In genomic region chr13:75943189-75944043, GRCm38 (mm10) we compare ENCODE assay signal across 8 mouse cellular contexts. TPM values are rescaled to one million over a fixed set of nuclear protein-coding genes. Genes with fewer than 3 reads are reported as not detected.
DNase-seq lines count a peak whose midpoint lies in the region; ATAC-seq lines count a peak whose summit lies in the region.

Gene Rhobtb3, minus strand, starts transcription at chr13:75943925.

- H3K27ac ChIP-seq in hindbrain, embryonic 16.5 days (ENCODE audit: low read depth, low read length): peak within 1 kb of the TSS; percentile 98

- H3K9ac ChIP-seq in hindbrain, embryonic 16.5 days (ENCODE audit: low read depth, low read length): peak within 1 kb of the TSS; percentile 95

- H3K9me3 ChIP-seq in hindbrain, embryonic 16.5 days (ENCODE audit: control insufficient read depth, low read length): no peaks in the 10 kb centered on the region

- peak; percentile 93 for ATAC-seq in hindbrain, embryonic 16.5 days

- DNase-seq in adrenal gland, adult 18-20 months (ENCODE audit: low spot score in 2 of 2): peak; percentile 67 to 69
- peak; percentile 52 to 83 for DNase-seq in cerebellum, postnatal 4 days (ENCODE audit: low spot score in 2 of 2)
- peak; percentile 61 to 68 for DNase-seq in gastrocnemius, adult 8-10 months (ENCODE audit: low spot score in 2 of 2)
- peak; percentile 47 for DNase-seq in left cerebral cortex, adult 11 months (ENCODE audit: low spot score)
- peak; percentile 56 for DNase-seq in lung, postnatal 36 days
- DNase-seq in right cerebral cortex, adult 18-20 months: peak; percentile 77
- peak; percentile 89 for DNase-seq in yolk sac, embryonic 10.5 days (ENCODE audit: low spot score)

- no peaks in the 10 kb centered on the region for H3K27me3 ChIP-seq in hindbrain, embryonic 16.5 days (replicated peaks; ENCODE audit: control insufficient read depth, insufficient read depth, low read length)

- H3K36me3 ChIP-seq in hindbrain, embryonic 16.5 days (ENCODE audit: control insufficient read depth, insufficient read depth, low read length): no peaks in the 10 kb centered on the region

- H3K4me2 ChIP-seq in hindbrain, embryonic 16.5 days (ENCODE audit: low read length): peak within 1 kb of the TSS; percentile 80

- H3K4me3 ChIP-seq in hindbrain, embryonic 16.5 days (ENCODE audit: low read length): peak within 1 kb of the TSS; percentile 89

- H3K4me1 ChIP-seq in hindbrain, embryonic 16.5 days (ENCODE audit: control insufficient read depth, insufficient read depth, low read depth, low read length): peaks cover 13% of the 10 kb centered on the region

- WGBS in hindbrain, embryonic 16.5 days: under 1% methylated on average over 92 of the region's 110 CpGs

RNA-seq across cellular contexts. Expression of gene Rhobtb3, which starts in this region (rescaled TPM):
- total RNA-seq in adrenal gland, adult 18-20 months (2021): 1 to 10 TPM; 3.2 to 6.0 TPM
- total RNA-seq in gastrocnemius, adult 8-10 months (2022): 10 to 100 TPM; 18.7 to 21.6 (median 20.0) TPM
- 14.9 and 18.8 TPM in 2 replicates for polyA plus RNA-seq in hindbrain, embryonic 16.5 days (2015; fragmentation: Nextera tagmentation; extraction: Ambion mirVana)

Comparison
In these comparisons a context has a peak if more than half of its experiments do, and no peak if none do; other contexts are left out.
1. Peak in every context shown above with its lines: DNase-seq, ATAC-seq, H3K4me3 ChIP-seq and H3K27ac ChIP-seq.